Mouse (Mus musculus): Measurements from ENCODE around the gene Syn2. TPM values are rescaled to one million over a fixed set of nuclear protein-coding genes. Genes with fewer than 3 reads are reported as not detected.

Gene Syn2
- polyA plus RNA-seq, 1 experiment, result 93.0 TPM

- Histone ChIP-seq H3K4me1 (ENCODE audit: control insufficient read depth, insufficient read depth, low read length) (peaks cover 3% of the 10 kb centered on the region), H3K27ac (ENCODE audit: insufficient read depth, low read depth, low read length) (peak overlapping the region; percentile 25; the same call in 1 of the 2 replicates), H3K4me3 (ENCODE audit: insufficient read depth, low read depth, low read length) (no peak overlapping the region)
- WGBS, result 29% methylated on average over 3 of the region's 3 CpGs
- no peak for TF ChIP-seq POLR2A (IDR thresholded peaks at IDR 0.05; ENCODE audit: insufficient read depth, low read depth, low read length)
- TF ChIP-seq CTCF (IDR thresholded peaks at IDR 0.05; ENCODE audit: insufficient read depth, low read depth, low read length), result no peak
Observed at GRCm38 (mm10) chr6:115165863-115166470, 31.3 kb downstream of the Syn2 start.

- peaks cover 3% of the 10 kb centered on the region for H3K4me1 ChIP-seq (ENCODE audit: control insufficient read depth, insufficient read depth, low read length)
- WGBS, result 60% methylated on average over 3 of the region's 3 CpGs
- no peak for TF ChIP-seq POLR2A (IDR thresholded peaks at IDR 0.05; ENCODE audit: insufficient read depth, low read depth, low read length)
- TF ChIP-seq CTCF (IDR thresholded peaks at IDR 0.05; ENCODE audit: insufficient read depth, low read depth, low read length), result no peak
- H3K27ac ChIP-seq (ENCODE audit: insufficient read depth, low read depth, low read length), result no peak overlapping the region
- no peak overlapping the region for H3K4me3 ChIP-seq (ENCODE audit: insufficient read depth, low read depth, low read length)
Observed at GRCm38 (mm10) chr6:115168921-115169320, 34.2 kb downstream of the Syn2 start.

GRCm38 (mm10) chr6:115169518-115169917, 34.8 kb downstream of the Syn2 start:
- H3K4me3 ChIP-seq (ENCODE audit: insufficient read depth, low read depth, low read length), result no peak overlapping the region
- no peak for TF ChIP-seq POLR2A (IDR thresholded peaks at IDR 0.05; ENCODE audit: insufficient read depth, low read depth, low read length)
- no peak for TF ChIP-seq CTCF (IDR thresholded peaks at IDR 0.05; ENCODE audit: insufficient read depth, low read depth, low read length)
- peaks cover 3% of the 10 kb centered on the region for H3K4me1 ChIP-seq (ENCODE audit: control insufficient read depth, insufficient read depth, low read length)
- WGBS, result 60% methylated on average over 2 of the region's 2 CpGs
- H3K27ac ChIP-seq (ENCODE audit: insufficient read depth, low read depth, low read length), result no peak overlapping the region

GRCm38 (mm10) chr6:115174845-115175244, 40.1 kb downstream of the Syn2 start:
- no peak overlapping the region for H3K4me3 ChIP-seq (ENCODE audit: insufficient read depth, low read depth, low read length)
- H3K4me1 ChIP-seq (ENCODE audit: control insufficient read depth, insufficient read depth, low read length), result peaks cover 3% of the 10 kb centered on the region
- 16% methylated on average over 3 of the region's 3 CpGs for WGBS
- TF ChIP-seq CTCF (IDR thresholded peaks at IDR 0.05; ENCODE audit: insufficient read depth, low read depth, low read length) (no peak), POLR2A (IDR thresholded peaks at IDR 0.05; ENCODE audit: insufficient read depth, low read depth, low read length) (no peak)
- no peak overlapping the region for H3K27ac ChIP-seq (ENCODE audit: insufficient read depth, low read depth, low read length)

GRCm38 (mm10) chr6:115178826-115179225, 44.1 kb downstream of the Syn2 start:
- H3K4me1 ChIP-seq (ENCODE audit: control insufficient read depth, insufficient read depth, low read length), result peaks cover 3% of the 10 kb centered on the region
- no peak for TF ChIP-seq POLR2A (IDR thresholded peaks at IDR 0.05; ENCODE audit: insufficient read depth, low read depth, low read length)
- H3K4me3 ChIP-seq (ENCODE audit: insufficient read depth, low read depth, low read length), result no peak overlapping the region
- no peak overlapping the region for H3K27ac ChIP-seq (ENCODE audit: insufficient read depth, low read depth, low read length)
- 50% methylated on average over 3 of the region's 3 CpGs for WGBS

GRCm38 (mm10) chr6:115181094-115181493, 46.4 kb downstream of the Syn2 start:
- 44% methylated on average over 2 of the region's 2 CpGs for WGBS
- Histone ChIP-seq H3K27ac (ENCODE audit: insufficient read depth, low read depth, low read length) (peak overlapping the region; percentile 29), H3K4me1 (ENCODE audit: control insufficient read depth, insufficient read depth, low read length) (no peaks in the 10 kb centered on the region), H3K4me3 (ENCODE audit: insufficient read depth, low read depth, low read length) (no peak overlapping the region)
- TF ChIP-seq CTCF (IDR thresholded peaks at IDR 0.05; ENCODE audit: insufficient read depth, low read depth, low read length) (no peak), POLR2A (IDR thresholded peaks at IDR 0.05; ENCODE audit: insufficient read depth, low read depth, low read length) (no peak)

- Histone ChIP-seq H3K27ac (ENCODE audit: insufficient read depth, low read depth, low read length) (no peak overlapping the region), H3K4me1 (ENCODE audit: control insufficient read depth, insufficient read depth, low read length) (peaks cover 3% of the 10 kb centered on the region), H3K4me3 (ENCODE audit: insufficient read depth, low read depth, low read length) (no peak overlapping the region)
- TF ChIP-seq CTCF (IDR thresholded peaks at IDR 0.05; ENCODE audit: insufficient read depth, low read depth, low read length), result no peak
- no peak for TF ChIP-seq POLR2A (IDR thresholded peaks at IDR 0.05; ENCODE audit: insufficient read depth, low read depth, low read length)
- 75% methylated on average over 7 of the region's 7 CpGs for WGBS
Observed at GRCm38 (mm10) chr6:115191111-115191510, 56.4 kb downstream of the Syn2 start.

GRCm38 (mm10) chr6:115200753-115201152, 66.1 kb downstream of the Syn2 start:
- no peak overlapping the region for H3K27ac ChIP-seq (ENCODE audit: insufficient read depth, low read depth, low read length)
- WGBS, result 87% methylated on average over 3 of the region's 3 CpGs
- no peak overlapping the region for H3K4me3 ChIP-seq (ENCODE audit: insufficient read depth, low read depth, low read length)
- no peak for TF ChIP-seq CTCF (IDR thresholded peaks at IDR 0.05; ENCODE audit: insufficient read depth, low read depth, low read length)
- TF ChIP-seq POLR2A (IDR thresholded peaks at IDR 0.05; ENCODE audit: insufficient read depth, low read depth, low read length), result no peak
- no peaks in the 10 kb centered on the region for H3K4me1 ChIP-seq (ENCODE audit: control insufficient read depth, insufficient read depth, low read length)

GRCm38 (mm10) chr6:115203029-115203428, 68.3 kb downstream of the Syn2 start:
- H3K4me1 ChIP-seq (ENCODE audit: control insufficient read depth, insufficient read depth, low read length), result no peaks in the 10 kb centered on the region
- H3K27ac ChIP-seq (ENCODE audit: insufficient read depth, low read depth, low read length), result no peak overlapping the region
- 74% methylated on average over 3 of the region's 3 CpGs for WGBS
- TF ChIP-seq CTCF (IDR thresholded peaks at IDR 0.05; ENCODE audit: insufficient read depth, low read depth, low read length) (no peak), POLR2A (IDR thresholded peaks at IDR 0.05; ENCODE audit: insufficient read depth, low read depth, low read length) (no peak)
- H3K4me3 ChIP-seq (ENCODE audit: insufficient read depth, low read depth, low read length), result no peak overlapping the region

GRCm38 (mm10) chr6:115210187-115210586, 75.5 kb downstream of the Syn2 start:
- no peak overlapping the region for H3K27ac ChIP-seq (ENCODE audit: insufficient read depth, low read depth, low read length)
- H3K4me1 ChIP-seq (ENCODE audit: control insufficient read depth, insufficient read depth, low read length), result peaks cover 3% of the 10 kb centered on the region
- TF ChIP-seq POLR2A (IDR thresholded peaks at IDR 0.05; ENCODE audit: insufficient read depth, low read depth, low read length) (no peak), CTCF (IDR thresholded peaks at IDR 0.05; ENCODE audit: insufficient read depth, low read depth, low read length) (no peak)
- no peak overlapping the region for H3K4me3 ChIP-seq (ENCODE audit: insufficient read depth, low read depth, low read length)
- WGBS, result 31% methylated on average over 2 of the region's 2 CpGs

Data from olfactory bulb, adult 2 months (tissue).